Mouse (Mus musculus): ENCODE results near the gene Gon7.

GRCm38 (mm10) chr12:102705906-102706640 is 51.5 kb downstream of the Gon7 start:
- TF ChIP-seq HCFC1 (IDR thresholded peaks at IDR 0.05; ENCODE audit: borderline replicate concordance, insufficient read depth, low read length) (no peak), ZNF384 (IDR thresholded peaks at IDR 0.05; ENCODE audit: low read depth, low read length) (no peak)
